Mouse (Mus musculus): Measurements from ENCODE around the gene Ifne.

- TF ChIP-seq CTCF (IDR thresholded peaks at IDR 0.05; ENCODE audit: extremely low read depth, insufficient read depth, insufficient read length, insufficient replicate concordance): no peak
- no peak for TF ChIP-seq POLR2A (IDR thresholded peaks at IDR 0.05; ENCODE audit: low read depth, low read length)
Observed at GRCm38 (mm10) chr4:88849698-88850097, 30.3 kb downstream of the Ifne start, which contains the start of gene Ifna1.

Data from spleen, adult 2 months (tissue).